Mouse (Mus musculus): ENCODE results near the gene Ccdc121.

Ccdc121 gene

DNA sequence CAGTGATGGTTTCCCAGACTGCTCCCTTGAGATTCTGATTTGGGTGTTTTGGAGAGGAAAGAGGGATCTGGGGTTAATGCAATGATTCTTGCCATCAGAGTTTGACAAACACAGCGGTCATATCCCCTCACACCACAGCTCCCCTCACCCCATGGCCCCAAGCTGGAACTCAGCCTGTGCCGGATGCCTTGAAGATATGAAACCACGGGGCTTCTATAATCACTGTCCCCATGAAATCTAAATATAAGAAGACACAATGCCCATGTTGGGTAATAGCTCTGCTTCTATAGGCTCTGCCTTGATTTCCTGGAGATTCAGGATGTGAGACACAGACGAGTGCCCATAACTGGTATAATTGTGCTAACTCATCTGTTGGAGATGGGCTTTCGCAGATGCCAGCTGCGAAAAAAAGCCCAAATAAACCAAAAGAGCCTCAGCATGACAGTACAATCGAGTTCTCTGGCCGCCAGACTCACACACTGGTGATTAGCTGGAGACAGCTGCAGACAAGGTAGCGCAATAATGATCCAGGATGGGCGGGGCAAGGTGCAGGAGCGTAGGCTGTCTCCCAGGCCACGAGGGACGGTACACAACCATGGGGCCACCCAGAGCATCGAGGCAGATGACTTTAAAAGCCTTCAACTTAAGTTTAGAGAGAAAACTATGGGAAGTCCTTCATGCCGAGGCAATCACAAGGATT lies 1.3 kb upstream of the Ccdc121 start:
- DNase-seq (ENCODE audit: low spot score in 2 of 2): no peak

DNA sequence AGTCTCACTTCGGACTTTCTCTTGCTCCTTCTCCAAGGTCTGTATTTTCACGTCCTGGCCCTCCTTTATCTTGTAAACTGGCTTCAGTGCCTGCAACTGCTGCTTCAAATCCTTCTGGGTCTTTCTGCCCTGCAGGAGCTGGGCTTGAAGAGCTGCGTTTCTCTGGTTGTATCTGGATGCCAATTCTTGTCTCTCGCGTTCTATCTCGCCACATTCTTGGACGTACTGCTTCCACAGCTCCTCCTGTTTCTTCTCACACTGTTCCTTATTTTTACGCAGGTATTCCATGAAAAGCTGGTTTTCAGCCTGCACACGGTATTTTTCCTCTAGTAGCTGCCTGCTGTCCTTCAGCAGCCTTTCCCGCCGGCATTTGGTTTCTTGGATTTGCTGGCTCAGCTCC lies 396 bp downstream of the Ccdc121 start:
- DNase-seq (ENCODE audit: low spot score in 2 of 2): peak in 1 of 2 experiments; percentile 3

DNA sequence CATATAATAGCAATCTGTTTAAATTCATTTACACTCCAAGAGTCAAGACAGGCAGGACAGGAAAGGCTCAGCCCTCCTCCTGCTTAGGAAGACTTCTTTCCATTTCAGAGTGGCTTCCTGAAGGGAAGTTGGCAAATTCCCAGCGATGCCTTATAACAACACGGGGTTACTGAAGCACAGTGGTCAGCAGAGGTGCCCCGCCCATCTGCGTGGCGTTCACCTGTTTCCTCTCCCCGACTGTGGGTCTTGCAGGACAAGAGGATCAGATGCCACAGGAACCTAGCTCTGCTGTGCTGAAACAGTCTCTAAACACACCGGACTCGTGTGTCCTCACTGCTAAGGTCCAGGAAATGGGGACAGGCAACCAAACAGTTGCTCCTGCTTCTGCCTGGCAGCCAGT lies 5.9 kb downstream of the Ccdc121 start:
- no peak for DNase-seq (ENCODE audit: low spot score in 2 of 2)

DNA sequence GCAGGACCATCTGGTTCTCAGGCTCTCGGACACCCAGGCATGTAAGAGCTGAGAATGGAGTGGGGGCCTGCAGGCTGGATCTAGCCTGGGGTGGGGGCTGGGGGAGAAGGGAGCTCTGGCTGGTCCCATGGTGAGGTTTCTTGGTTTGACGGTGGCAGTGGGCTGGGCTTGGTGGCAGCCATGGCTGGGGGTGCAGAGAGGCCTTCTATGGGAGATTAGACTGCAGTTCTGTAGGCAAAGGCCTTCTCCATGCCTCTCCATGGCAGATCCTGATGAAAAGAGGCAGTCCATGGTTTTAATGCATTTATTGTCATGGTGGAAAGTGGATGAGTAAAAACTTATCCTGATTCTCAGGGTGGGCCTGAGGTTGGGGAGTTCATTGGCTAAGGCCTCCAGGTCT lies 7.8 kb downstream of the Ccdc121 start:
- DNase-seq (ENCODE audit: low spot score in 2 of 2): no peak

DNA sequence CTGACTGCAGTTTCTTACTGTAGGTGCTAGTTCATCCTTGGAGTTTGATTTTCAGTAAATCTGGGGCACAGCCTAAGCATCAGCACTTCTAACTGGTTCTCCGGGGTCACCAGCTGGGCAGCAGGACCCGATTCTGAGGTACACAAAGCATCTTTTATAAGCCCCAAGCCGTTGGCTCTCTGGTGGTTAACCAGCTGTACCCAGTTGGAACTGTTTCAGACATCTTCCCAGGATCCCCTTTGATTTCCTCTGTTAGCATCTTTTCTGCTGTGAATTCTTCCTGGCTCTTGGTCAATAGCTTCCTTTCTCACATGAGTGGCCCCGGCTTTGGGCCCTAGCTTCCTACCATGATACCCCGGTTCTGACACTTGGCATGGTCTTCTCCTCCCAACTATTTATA lies 26.6 kb downstream of the Ccdc121 start:
- no peak for DNase-seq (ENCODE audit: low spot score in 2 of 2)

DNA sequence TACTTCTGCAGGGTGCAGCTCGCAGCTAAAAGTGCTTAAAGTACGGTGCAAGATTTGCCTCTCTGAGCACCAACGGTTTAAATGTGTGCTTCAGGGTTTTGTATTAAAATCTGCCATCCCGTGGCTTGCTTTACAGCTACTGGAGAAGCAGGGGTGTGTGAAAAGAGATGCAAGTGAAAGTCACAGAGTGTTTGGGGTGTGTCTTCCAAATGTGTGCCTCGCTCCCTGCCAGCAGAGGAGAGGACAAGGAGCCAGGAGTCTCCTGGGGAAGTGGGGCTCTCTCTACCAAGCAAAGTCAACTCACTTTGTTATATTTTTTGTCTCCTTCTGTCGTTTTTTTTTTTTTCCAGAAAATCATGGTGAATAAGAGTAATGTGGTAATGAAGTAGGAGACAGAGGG lies 34.7 kb downstream of the Ccdc121 start:
- DNase-seq (ENCODE audit: low spot score in 2 of 2): no peak

DNA sequence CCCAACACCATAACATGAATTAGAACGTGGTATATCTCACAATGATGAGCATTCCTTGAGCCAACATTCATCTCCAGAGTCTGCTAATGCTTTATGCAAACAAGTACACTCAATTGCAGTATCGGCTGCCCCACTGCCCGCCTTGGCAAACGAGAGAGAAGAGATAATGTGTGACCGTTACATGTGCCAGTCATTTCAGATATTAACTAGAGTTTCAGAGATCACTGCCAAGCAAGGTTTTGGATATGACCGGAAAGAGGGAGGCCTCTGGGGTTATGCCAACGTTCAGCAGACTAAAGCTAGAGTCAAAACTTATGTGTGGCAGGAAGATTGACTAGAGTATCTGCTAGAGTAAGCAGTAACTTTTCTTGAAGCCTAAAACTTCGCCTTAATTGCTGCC lies 35.1 kb downstream of the Ccdc121 start:
- no peak for DNase-seq (ENCODE audit: low spot score in 2 of 2)

DNA sequence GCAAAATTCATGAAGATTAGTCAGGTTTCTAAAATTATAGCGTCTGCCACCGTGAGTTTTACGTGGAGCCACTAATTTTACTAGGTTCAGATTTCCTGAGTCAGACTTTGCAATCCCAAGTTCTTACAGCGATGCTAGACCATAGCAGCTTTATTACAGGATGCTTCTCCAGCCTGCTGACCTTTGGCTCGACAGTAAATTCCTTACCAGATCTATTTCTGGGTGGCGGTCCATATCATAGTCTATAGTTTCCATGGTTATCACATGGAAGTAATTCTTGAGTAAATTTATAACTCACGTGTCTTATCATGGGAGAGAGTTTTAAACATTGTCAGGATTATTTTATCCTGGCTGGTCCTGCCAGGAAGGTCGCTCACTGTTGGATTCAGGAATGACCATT lies 41.8 kb downstream of the Ccdc121 start:
- no peak for DNase-seq (ENCODE audit: low spot score in 2 of 2)

DNA sequence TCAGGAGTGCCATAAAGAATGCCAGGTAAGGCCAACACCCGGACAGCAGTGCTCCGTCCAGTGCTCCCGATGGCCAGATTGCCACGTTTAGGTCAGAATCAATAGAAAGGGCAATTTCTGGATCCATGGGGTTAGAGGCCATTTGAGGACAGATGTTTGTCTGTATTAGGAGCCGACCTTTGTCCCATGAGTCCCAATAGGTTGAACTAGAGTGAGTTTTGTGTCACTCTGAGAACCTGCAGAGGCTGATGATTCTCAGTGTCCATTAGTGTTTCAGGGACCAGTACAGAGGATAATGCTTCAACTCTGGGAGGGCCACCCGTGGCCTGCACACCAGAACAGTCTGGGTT lies 44.0 kb downstream of the Ccdc121 start:
- DNase-seq (ENCODE audit: low spot score in 2 of 2): no peak

DNA sequence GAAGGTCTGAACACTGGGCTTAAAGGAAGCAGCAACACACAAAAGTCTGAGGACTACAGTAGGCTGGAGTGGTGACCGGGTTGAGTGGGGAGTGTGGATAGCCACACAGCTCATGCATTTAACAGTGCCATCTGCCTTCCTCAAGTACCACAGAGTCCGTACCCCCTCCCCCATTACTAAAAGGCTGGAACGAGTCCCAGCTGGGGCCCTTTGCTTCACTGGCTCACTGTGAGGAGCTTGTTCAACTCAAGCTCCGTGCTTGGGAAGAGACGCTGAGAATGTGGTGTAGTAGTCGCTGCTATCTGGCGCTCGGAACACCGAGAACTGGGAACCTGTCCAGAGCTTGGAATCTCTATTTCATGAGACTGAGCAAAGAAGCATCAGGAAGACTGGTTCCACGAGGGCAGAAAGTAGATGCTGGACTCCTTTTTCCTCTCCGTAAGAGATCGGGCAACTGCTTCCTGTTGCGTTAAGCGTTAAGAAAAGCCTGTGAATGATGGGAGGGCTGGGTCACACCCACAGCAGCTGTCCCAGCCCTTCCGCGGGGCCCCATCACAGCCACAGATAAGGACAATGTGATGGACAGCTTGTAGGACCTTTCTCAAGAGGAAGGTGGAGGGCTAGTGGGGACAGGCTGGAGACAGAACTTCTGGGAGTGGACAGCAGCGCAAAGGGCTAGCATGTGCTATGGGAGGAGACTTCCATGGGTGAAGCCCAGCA lies 44.5 kb downstream of the Ccdc121 start:
- no peak for DNase-seq (ENCODE audit: low spot score in 2 of 2)

DNA sequence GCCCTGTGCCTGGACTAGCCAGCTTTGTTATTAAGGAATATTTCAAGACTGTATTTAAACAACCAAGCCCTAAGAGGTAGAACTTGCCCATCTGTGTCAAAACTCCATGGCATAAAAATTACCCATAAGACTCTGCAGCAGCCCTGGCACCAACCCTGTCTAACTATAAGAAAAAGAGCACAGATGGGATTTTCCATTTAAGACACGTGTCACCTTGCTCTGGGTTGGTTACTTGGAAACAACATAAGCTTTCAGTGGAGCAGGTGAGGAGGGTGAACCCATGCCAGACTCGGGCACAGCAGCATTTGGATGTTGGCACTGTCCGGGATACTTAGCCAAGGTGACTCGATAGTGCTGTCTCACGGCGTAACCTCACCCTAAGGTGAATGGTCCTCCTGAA lies 45.2 kb downstream of the Ccdc121 start:
- no peak for DNase-seq (ENCODE audit: low spot score in 2 of 2)

DNA sequence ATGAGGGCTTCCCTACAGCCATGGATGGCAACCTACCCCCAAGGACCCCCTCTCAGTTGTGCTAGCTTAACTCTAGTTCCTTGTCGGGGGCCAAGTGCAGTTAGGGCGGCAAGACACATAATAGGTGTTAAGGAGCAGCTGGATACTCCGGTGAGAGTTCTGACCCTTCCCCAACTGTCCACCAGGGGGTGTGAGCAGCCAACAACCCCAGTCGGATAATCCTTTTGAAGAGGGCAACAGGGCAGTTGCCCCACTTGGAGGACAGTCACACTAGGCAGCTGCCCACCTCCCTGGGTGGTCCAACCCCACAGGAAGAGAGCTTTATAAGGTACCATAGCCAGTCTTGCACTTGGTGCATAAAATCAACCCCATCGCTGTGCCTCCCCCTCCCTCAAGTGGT lies 46.2 kb downstream of the Ccdc121 start:
- DNase-seq (ENCODE audit: low spot score in 2 of 2): peak in 1 of 2 experiments; percentile 20

DNA sequence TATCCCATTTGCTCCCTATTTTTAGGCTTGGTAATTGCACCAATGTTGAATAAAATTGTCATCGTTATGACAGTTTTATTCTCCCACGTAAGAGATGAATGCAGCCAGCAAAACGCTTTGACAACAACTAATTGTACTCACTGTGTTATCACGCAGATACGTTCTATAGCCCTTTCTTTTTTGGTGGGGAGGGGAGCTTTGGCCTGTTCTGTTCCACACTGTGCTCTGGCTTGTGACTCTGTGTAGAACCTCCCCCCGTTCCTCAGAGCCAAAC lies 48.4 kb downstream of the Ccdc121 start:
- DNase-seq (ENCODE audit: low spot score in 2 of 2): no peak

DNA sequence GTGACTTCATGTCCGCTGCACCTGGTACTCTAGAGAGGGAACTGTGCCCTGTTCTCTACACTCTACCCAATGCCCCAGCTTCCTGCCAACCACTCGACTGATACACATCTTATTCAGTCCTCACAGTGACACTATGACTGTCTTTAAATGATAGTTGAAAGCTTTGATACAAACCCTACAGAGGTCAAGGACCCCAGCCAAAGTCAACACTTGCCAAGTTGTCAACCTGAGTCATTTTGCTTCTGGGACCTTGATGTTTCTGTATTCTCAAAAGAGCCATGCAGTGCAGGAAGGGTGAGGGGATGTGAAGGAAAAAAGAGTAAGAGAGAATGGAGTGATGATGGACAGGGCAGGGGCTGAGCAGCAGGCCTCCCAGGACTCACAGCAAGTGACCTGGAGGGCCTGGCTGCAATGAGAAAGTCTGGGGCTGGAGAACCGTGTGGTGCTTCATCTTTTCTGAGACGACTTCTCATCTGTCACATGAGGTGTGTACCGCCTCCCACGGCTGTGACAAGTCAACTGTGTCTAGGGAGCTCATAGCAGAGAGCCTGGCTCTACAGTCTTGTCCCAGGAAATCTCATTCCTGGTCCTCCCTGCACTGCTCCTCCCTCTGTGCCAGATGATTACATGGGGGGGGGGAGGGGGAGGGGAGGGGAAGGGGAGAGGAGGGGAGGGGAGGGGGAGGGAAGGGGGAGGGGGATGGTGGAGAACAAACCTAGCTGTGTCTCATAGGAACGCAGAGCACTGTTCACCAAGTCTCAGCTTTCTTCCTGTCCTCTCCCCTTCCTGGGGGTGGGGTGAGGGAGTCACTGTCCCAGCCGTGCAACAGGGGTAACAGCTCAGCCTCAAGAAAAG lies 49.0 kb downstream of the Ccdc121 start:
- DNase-seq (ENCODE audit: low spot score in 2 of 2): no peak

DNA sequence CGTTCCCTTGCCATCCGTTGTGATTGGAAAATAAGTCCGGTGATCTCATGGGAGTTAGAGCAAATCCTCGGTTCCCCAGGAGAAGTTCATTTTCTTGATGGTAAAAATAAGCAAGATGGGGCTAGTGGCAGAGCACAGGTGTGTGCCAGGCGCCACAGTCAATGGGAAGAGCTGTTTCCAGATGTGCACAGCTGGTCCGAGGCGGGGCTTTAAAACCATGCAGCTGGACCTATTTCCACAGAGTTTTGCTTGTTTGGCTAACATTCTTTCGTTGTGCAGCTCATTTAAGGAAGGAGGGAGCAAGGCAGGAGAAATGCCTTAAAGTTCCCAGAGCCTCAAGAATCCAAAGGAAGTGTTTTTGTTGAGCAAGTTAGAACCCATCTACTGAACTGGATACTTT lies 49.8 kb downstream of the Ccdc121 start:
- no peak for DNase-seq (ENCODE audit: low spot score in 2 of 2)

DNA sequence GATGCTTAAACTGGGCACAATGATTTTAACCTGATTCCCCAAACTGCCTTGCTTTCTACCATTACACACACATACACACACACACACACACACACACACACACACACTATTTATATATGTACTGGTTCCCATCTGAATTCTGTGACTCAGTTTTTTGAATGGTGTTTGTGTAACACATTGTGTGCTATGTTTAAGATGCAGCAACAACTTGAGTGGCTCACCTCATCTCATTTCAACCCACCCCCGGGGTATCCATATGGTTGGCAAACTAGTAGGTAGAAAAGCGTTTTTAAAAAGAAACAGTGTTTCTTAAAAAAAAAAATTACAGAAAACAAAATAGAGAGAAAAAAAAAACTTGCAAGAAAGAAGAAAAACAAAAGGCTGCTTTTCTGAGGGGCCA lies 51.0 kb downstream of the Ccdc121 start:
- DNase-seq (ENCODE audit: low spot score in 2 of 2): no peak
